Mouse (Mus musculus) CD4-positive, CD25-positive, alpha-beta regulatory T cell (primary cell): ENCODE measurements around the gene Bad. TPM values are rescaled to one million over a fixed set of nuclear protein-coding genes. Genes with fewer than 3 reads are reported as not detected.

Experiments
- polyA plus RNA-seq: library from polyadenylated mRNA; unstranded; fragments of 100-300 nt; shearing (Covaris generic); gene quantifications from one replicate; pipeline ENCODE4 v1.2.1, GENCODE M21; 2017

Gene Bad
- polyA plus RNA-seq: 31.7 TPM

GRCm38 (mm10) chr19:6941372-6942248 lies at the start of gene Bad:
Gene Bad, plus strand, starts transcription at chr19:6941861.

GRCm38 (mm10) chr19:6909507-6910289 lies 32.0 kb upstream of the Bad start, which contains the start of the genes Trmt112 and Prdx5:
Gene Trmt112, plus strand, starts transcription at chr19:6909698.
Gene Prdx5, minus strand, starts transcription at chr19:6910106.

GRCm38 (mm10) chr19:6921647-6922567 lies 19.8 kb upstream of the Bad start, which contains the start of gene Esrra:
Gene Esrra, minus strand, starts transcription at chr19:6921813.

GRCm38 (mm10) chr19:6925307-6925573 lies 16.4 kb upstream of the Bad start, which contains the start of gene Catsperz:
Gene Catsperz, minus strand, starts transcription at chr19:6925380.

GRCm38 (mm10) chr19:6934195-6934977 lies 7.3 kb upstream of the Bad start, which contains the start of gene Kcnk4:
Gene Kcnk4, minus strand, starts transcription at chr19:6934515.

GRCm38 (mm10) chr19:6942249-6942691 lies 609 bp downstream of the Bad start, which contains the start of gene Gpr137:
Gene Gpr137, minus strand, starts transcription at chr19:6942480.

GRCm38 (mm10) chr19:6974211-6975205 lies 32.8 kb downstream of the Bad start, which contains the start of gene Ppp1r14b:
Gene Ppp1r14b, plus strand, starts transcription at chr19:6974968.

GRCm38 (mm10) chr19:6975537-6976521 lies 34.2 kb downstream of the Bad start, which contains the start of gene Plcb3:
Gene Plcb3, minus strand, starts transcription at chr19:6976470.

GRCm38 (mm10) chr19:6980381-6981093 lies 38.9 kb downstream of the Bad start, which contains the start of gene Fkbp2:
Gene Fkbp2, minus strand, starts transcription at chr19:6980501.

GRCm38 (mm10) chr19:6987061-6987903 lies 45.6 kb downstream of the Bad start, which contains the start of gene Vegfb:
Gene Vegfb, minus strand, starts transcription at chr19:6987651.

GRCm38 (mm10) chr19:6992011-6992858 lies 50.6 kb downstream of the Bad start, which contains the start of gene Dnajc4:
Gene Dnajc4, minus strand, starts transcription at chr19:6992572.

GRCm38 (mm10) chr19:6996006-6996405 lies 54.3 kb downstream of the Bad start, which contains the start of the genes Nudt22 and Trpt1:
Gene Nudt22, minus strand, starts transcription at chr19:6996117.
Gene Trpt1, plus strand, starts transcription at chr19:6996131.

